Mouse (Mus musculus) neural tube, embryonic 14.5 days (tissue): ENCODE data around the gene Fam117a. TPM values are rescaled to one million over a fixed set of nuclear protein-coding genes. Genes with fewer than 3 reads are reported as not detected.

ENCODE experiments used
- ATAC-seq: fragments of 200-750 bp; cut with Nextera tagmentation; 2 replicates; pipeline ENCODE4 v1.8.0; 2017; ENCODE audit warnings: low read depth, mild to moderate bottlenecking, moderate TSS enrichment, moderate library complexity
- H3K27ac ChIP-seq: fragments of 300-500 bp; sonication (generic); 2 replicates; pipeline ENCODE4 v1.5.1; 2014; ENCODE audit warnings: low read depth, mild to moderate bottlenecking, control low read depth, low read length, moderate library complexity, mixed read lengths
- H3K27me3 ChIP-seq: fragments of 300-500 bp; sonication (generic); 2 replicates; pipeline ENCODE4 v1.6.1; 2014; ENCODE audit warnings: low read length; ENCODE audit not compliant: control insufficient read depth, insufficient read depth
- H3K36me3 ChIP-seq: fragments of 300-500 bp; sonication (generic); 2 replicates; pipeline ENCODE4 v1.6.1; 2014; ENCODE audit warnings: low read length, mixed read lengths; ENCODE audit not compliant: control insufficient read depth, insufficient read depth
- H3K4me1 ChIP-seq: fragments of 300-500 bp; sonication (generic); 2 replicates; pipeline ENCODE4 v1.6.1; 2014; ENCODE audit warnings: low read length; ENCODE audit not compliant: control insufficient read depth, insufficient read depth
- H3K4me2 ChIP-seq: fragments of 300-500 bp; sonication (generic); 2 replicates; pipeline ENCODE4 v1.6.1; 2014; ENCODE audit warnings: mild to moderate bottlenecking, low read depth, low read length, control low read depth
- H3K4me3 ChIP-seq: fragments of 300-500 bp; sonication (generic); 2 replicates; pipeline ENCODE4 v1.5.1; 2014; ENCODE audit warnings: low read depth, low read length, control low read depth, mixed read lengths
- H3K9ac ChIP-seq: fragments of 300-500 bp; sonication (generic); replicated peaks from 2 replicates; pipeline ENCODE4 v1.6.1; 2014; ENCODE audit warnings: low read depth, mild to moderate bottlenecking, control low read depth, low read length, mixed read lengths
- H3K9me3 ChIP-seq: fragments of 300-500 bp; sonication (generic); 2 replicates; pipeline ENCODE4 v1.6.1; 2016; ENCODE audit warnings: low read length; ENCODE audit not compliant: control insufficient read depth
- WGBS: fragments of 180-500 bp; shearing (Covaris S2); extraction: QIAGEN DNeasy Blood & Tissue Kit; methylation state at CpG from one replicate; pipeline ENCODE4 v1.1.7; 2014; 5-methylcytosine and 5-hydroxymethylcytosine counted together
- polyA plus RNA-seq: library from polyadenylated mRNA; unstranded; fragments of >200 nt; fragmentation: Nextera tagmentation; extraction: Ambion mirVana; gene quantifications from 2 replicates; pipeline ENCODE4 v1.2.1, GENCODE M21; 2014

Fam117a gene
- polyA plus RNA-seq, 1 experiment from 2014 or later = 1.7 TPM

GRCm38 (mm10) chr11:95337846-95338342, 1.1 kb downstream of the Fam117a start:
- H3K36me3 ChIP-seq = no peaks in the 10 kb centered on the region
- WGBS = 25% methylated on average over 9 of the region's 9 CpGs
- peaks cover 11% of the 10 kb centered on the region; the same call in 1 of the 2 replicates for H3K4me1 ChIP-seq
- H3K9me3 ChIP-seq = no peaks in the 10 kb centered on the region
- peak overlapping the region; percentile 84 for H3K4me3 ChIP-seq
- no peak for ATAC-seq
- H3K4me2 ChIP-seq = peak overlapping the region; percentile 57
- no peaks in the 10 kb centered on the region for H3K27me3 ChIP-seq
- no peak overlapping the region for H3K9ac ChIP-seq
- no peak overlapping the region for H3K27ac ChIP-seq

GRCm38 (mm10) chr11:95339471-95340021, 2.7 kb downstream of the Fam117a start:
- H3K27ac ChIP-seq = no peak overlapping the region
- WGBS = 7% methylated on average over 14 of the region's 14 CpGs
- peak overlapping the region; percentile 23; the same call in 1 of the 2 replicates for H3K4me2 ChIP-seq

GRCm38 (mm10) chr11:95340259-95340658, 3.4 kb downstream of the Fam117a start:
- WGBS = 54% methylated on average over 1 of the region's 1 CpGs
- Histone ChIP-seq H3K36me3 (no peaks in the 10 kb centered on the region), H3K9ac (no peak overlapping the region), H3K4me3 (no peak overlapping the region), H3K27me3 (no peaks in the 10 kb centered on the region), H3K9me3 (no peaks in the 10 kb centered on the region), H3K4me2 (no peak overlapping the region), H3K4me1 (peaks cover 11% of the 10 kb centered on the region; the same call in 1 of the 2 replicates), H3K27ac (no peak overlapping the region)
- ATAC-seq = no peak

More at GRCm38 (mm10) chr11:95339471-95340021, 2.7 kb downstream of the Fam117a start:
- peaks cover 11% of the 10 kb centered on the region; the same call in 1 of the 2 replicates for H3K4me1 ChIP-seq
- no peaks in the 10 kb centered on the region for H3K27me3 ChIP-seq
- no peaks in the 10 kb centered on the region for H3K9me3 ChIP-seq
- no peak overlapping the region for H3K4me3 ChIP-seq
- no peak overlapping the region for H3K9ac ChIP-seq
- ATAC-seq = no peak
- H3K36me3 ChIP-seq = no peaks in the 10 kb centered on the region

- no peaks in the 10 kb centered on the region for H3K9me3 ChIP-seq
- 38% methylated on average over 5 of the region's 5 CpGs for WGBS
Observed at GRCm38 (mm10) chr11:95340664-95341063, 3.8 kb downstream of the Fam117a start.

GRCm38 (mm10) chr11:95343180-95343579, 6.4 kb downstream of the Fam117a start:
- no peak for ATAC-seq
- peaks cover 6% of the 10 kb centered on the region; the same call in 1 of the 2 replicates for H3K4me1 ChIP-seq
- no peak overlapping the region for H3K27ac ChIP-seq
- WGBS = 66% methylated on average over 4 of the region's 4 CpGs
- H3K9me3 ChIP-seq = no peaks in the 10 kb centered on the region
- no peaks in the 10 kb centered on the region for H3K27me3 ChIP-seq
- no peak overlapping the region for H3K4me3 ChIP-seq
- no peak overlapping the region for H3K9ac ChIP-seq
- no peaks in the 10 kb centered on the region for H3K36me3 ChIP-seq
- H3K4me2 ChIP-seq = no peak overlapping the region

More at GRCm38 (mm10) chr11:95340664-95341063, 3.8 kb downstream of the Fam117a start:
- Histone ChIP-seq H3K27me3 (no peaks in the 10 kb centered on the region), H3K9ac (no peak overlapping the region), H3K4me1 (peaks cover 11% of the 10 kb centered on the region; the same call in 1 of the 2 replicates), H3K36me3 (no peaks in the 10 kb centered on the region), H3K4me2 (no peak overlapping the region), H3K4me3 (no peak overlapping the region), H3K27ac (no peak overlapping the region)
- no peak for ATAC-seq

GRCm38 (mm10) chr11:95344181-95344580, 7.4 kb downstream of the Fam117a start:
- no peaks in the 10 kb centered on the region for H3K27me3 ChIP-seq
- H3K9me3 ChIP-seq = no peaks in the 10 kb centered on the region
- no peak for ATAC-seq
- H3K4me1 ChIP-seq = peaks cover 1% of the 10 kb centered on the region; the same call in 1 of the 2 replicates
- 39% methylated on average over 2 of the region's 2 CpGs for WGBS
- H3K36me3 ChIP-seq = no peaks in the 10 kb centered on the region
- no peak overlapping the region for H3K4me2 ChIP-seq
- no peak overlapping the region for H3K27ac ChIP-seq
- no peak overlapping the region for H3K4me3 ChIP-seq
- no peak overlapping the region for H3K9ac ChIP-seq

GRCm38 (mm10) chr11:95350289-95350688, 13.5 kb downstream of the Fam117a start:
- no peaks in the 10 kb centered on the region for H3K9me3 ChIP-seq
- H3K36me3 ChIP-seq = no peaks in the 10 kb centered on the region
- H3K9ac ChIP-seq = no peak overlapping the region
- H3K4me2 ChIP-seq = no peak overlapping the region
- H3K4me3 ChIP-seq = no peak overlapping the region
- no peaks in the 10 kb centered on the region for H3K27me3 ChIP-seq
- ATAC-seq = no peak
- WGBS = 67% methylated on average over 6 of the region's 6 CpGs
- H3K4me1 ChIP-seq = peaks cover 3% of the 10 kb centered on the region; the same call in 1 of the 2 replicates
- H3K27ac ChIP-seq = no peak overlapping the region

GRCm38 (mm10) chr11:95350960-95351359, 14.1 kb downstream of the Fam117a start:
- Histone ChIP-seq H3K4me2 (no peak overlapping the region), H3K9me3 (no peaks in the 10 kb centered on the region), H3K4me1 (peaks cover 3% of the 10 kb centered on the region; the same call in 1 of the 2 replicates), H3K27ac (no peak overlapping the region), H3K4me3 (no peak overlapping the region), H3K9ac (no peak overlapping the region), H3K27me3 (no peaks in the 10 kb centered on the region), H3K36me3 (no peaks in the 10 kb centered on the region)
- WGBS = 98% methylated on average over 3 of the region's 3 CpGs
- ATAC-seq = no peak

- peaks cover 3% of the 10 kb centered on the region; the same call in 1 of the 2 replicates for H3K4me1 ChIP-seq
- H3K9ac ChIP-seq = no peak overlapping the region
- WGBS = 84% methylated on average over 2 of the region's 2 CpGs
- H3K27ac ChIP-seq = no peak overlapping the region
- H3K27me3 ChIP-seq = no peaks in the 10 kb centered on the region
- no peaks in the 10 kb centered on the region for H3K36me3 ChIP-seq
- H3K4me3 ChIP-seq = no peak overlapping the region
- no peak overlapping the region for H3K4me2 ChIP-seq
- no peaks in the 10 kb centered on the region for H3K9me3 ChIP-seq
- ATAC-seq = no peak
Observed at GRCm38 (mm10) chr11:95352686-95353085, 15.9 kb downstream of the Fam117a start.
